Mouse (Mus musculus): ENCODE measurements around the gene Fstl4. TPM values are rescaled to one million over a fixed set of nuclear protein-coding genes. Genes with fewer than 3 reads are reported as not detected.

The Fstl4 gene
- polyA plus RNA-seq, 1 experiment from 2014 or later: not detected

DNA sequence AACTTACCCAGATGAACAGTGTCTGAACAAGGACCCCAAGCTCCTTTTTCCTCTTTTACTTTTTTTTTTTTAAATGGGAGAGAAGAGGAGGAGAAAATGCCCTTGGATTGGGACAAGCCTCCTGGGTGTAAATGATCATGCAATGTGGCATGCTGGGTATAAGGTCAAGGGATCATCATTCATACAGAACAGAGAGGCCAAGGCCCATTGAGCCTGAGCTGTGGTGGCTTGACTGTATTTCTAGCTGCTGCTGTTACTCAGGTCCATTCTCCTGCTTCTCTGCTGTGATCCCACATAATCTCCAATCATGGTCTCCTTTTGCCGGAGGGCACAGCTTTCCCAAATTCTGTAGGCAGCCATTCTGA, 67.9 kb downstream of the Fstl4 start:
- Histone ChIP-seq H3K9ac (replicated peaks) (no peak overlapping the region), H3K4me3 (ENCODE audit: low read depth, low read length) (no peak overlapping the region), H3K4me1 (ENCODE audit: insufficient read depth) (no peaks in the 10 kb centered on the region), H3K9me3 (ENCODE audit: low read length) (no peaks in the 10 kb centered on the region), H3K4me2 (ENCODE audit: low read depth, low read length) (no peak overlapping the region), H3K36me3 (replicated peaks; ENCODE audit: insufficient read depth, low read length) (no peaks in the 10 kb centered on the region), H3K27me3 (ENCODE audit: insufficient read depth, low read length) (no peaks in the 10 kb centered on the region), H3K27ac (ENCODE audit: low read depth) (no peak overlapping the region)
- no peak for DNase-seq
- no peak for TF ChIP-seq EP300 (IDR thresholded peaks at IDR 0.05; ENCODE audit: low read depth)
- TF ChIP-seq CTCF (IDR thresholded peaks at IDR 0.05; ENCODE audit: low read depth): no peak
- ATAC-seq: no peak
- WGBS (ENCODE audit: insufficient replicate concordance): 80% methylated on average over 1 of the region's 1 CpGs

DNA sequence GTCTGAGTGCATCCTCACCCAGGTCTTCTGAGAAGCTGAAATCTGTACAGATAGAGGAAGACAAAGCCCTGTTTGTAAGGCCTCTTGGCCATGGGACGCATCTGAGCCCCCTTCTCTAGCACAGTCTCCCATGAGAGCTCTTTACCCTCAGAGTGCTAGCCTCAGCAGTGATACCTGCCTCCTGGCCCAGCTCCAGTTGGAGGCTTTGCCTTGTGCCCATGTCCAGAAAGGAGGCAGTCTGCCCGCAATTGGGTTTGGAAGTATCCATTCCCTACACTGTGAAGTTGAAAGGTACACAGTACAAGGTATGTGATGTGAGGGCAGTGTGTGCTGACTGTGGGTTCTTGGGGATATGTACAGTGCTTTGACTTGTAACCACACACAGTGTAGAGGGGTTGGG, 84.3 kb downstream of the Fstl4 start:
- Histone ChIP-seq H3K27me3 (ENCODE audit: insufficient read depth, low read length) (no peaks in the 10 kb centered on the region), H3K4me3 (ENCODE audit: low read depth, low read length) (no peak overlapping the region), H3K9me3 (ENCODE audit: low read length) (no peaks in the 10 kb centered on the region), H3K36me3 (replicated peaks; ENCODE audit: insufficient read depth, low read length) (no peaks in the 10 kb centered on the region), H3K4me2 (ENCODE audit: low read depth, low read length) (no peak overlapping the region), H3K9ac (replicated peaks) (no peak overlapping the region), H3K27ac (ENCODE audit: low read depth) (no peak overlapping the region), H3K4me1 (ENCODE audit: insufficient read depth) (no peaks in the 10 kb centered on the region)
- ATAC-seq (no peak), DNase-seq (no peak)
- TF ChIP-seq EP300 (IDR thresholded peaks at IDR 0.05; ENCODE audit: low read depth): no peak
- TF ChIP-seq CTCF (IDR thresholded peaks at IDR 0.05; ENCODE audit: low read depth): no peak
- WGBS (ENCODE audit: insufficient replicate concordance): 70% methylated on average over 2 of the region's 2 CpGs

DNA sequence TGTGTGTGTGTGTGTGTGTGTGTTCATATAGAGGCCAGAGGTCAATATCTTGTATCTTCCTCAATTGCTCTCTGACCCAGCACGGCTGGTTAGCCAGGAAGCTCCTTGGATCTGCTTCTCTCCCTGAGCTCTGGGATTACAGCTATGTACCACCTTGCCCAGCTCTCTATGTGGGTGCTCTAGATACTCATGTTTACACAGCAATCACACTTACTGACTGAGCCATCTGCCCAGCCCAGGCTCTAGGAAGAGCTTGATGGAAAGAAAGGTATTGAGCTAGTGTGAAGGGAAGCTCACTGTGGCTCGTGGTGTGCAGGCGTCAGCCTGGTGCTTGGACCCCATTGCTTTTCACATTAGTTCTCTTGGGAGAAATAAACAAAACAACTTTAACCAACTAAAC, 85.6 kb downstream of the Fstl4 start:
- DNase-seq (no peak), ATAC-seq (no peak)
- H3K4me3 ChIP-seq (ENCODE audit: low read depth, low read length): no peak overlapping the region
- H3K36me3 ChIP-seq (replicated peaks; ENCODE audit: insufficient read depth, low read length): no peaks in the 10 kb centered on the region
- H3K9ac ChIP-seq (replicated peaks): no peak overlapping the region
- no peak overlapping the region for H3K4me2 ChIP-seq (ENCODE audit: low read depth, low read length)
- no peak overlapping the region for H3K27ac ChIP-seq (ENCODE audit: low read depth)
- no peaks in the 10 kb centered on the region for H3K9me3 ChIP-seq (ENCODE audit: low read length)
- no peaks in the 10 kb centered on the region for H3K4me1 ChIP-seq (ENCODE audit: insufficient read depth)
- 56% methylated on average over 3 of the region's 3 CpGs for WGBS (ENCODE audit: insufficient replicate concordance)
- no peaks in the 10 kb centered on the region for H3K27me3 ChIP-seq (ENCODE audit: insufficient read depth, low read length)
- TF ChIP-seq EP300 (IDR thresholded peaks at IDR 0.05; ENCODE audit: low read depth) (no peak), CTCF (IDR thresholded peaks at IDR 0.05; ENCODE audit: low read depth) (no peak)

GRCm38 (mm10) chr11:52872846-52873512, 108.5 kb downstream of the Fstl4 start:
- no peak overlapping the region for H3K4me3 ChIP-seq (ENCODE audit: low read depth, low read length)
- peaks cover 6% of the 10 kb centered on the region for H3K9me3 ChIP-seq (ENCODE audit: low read length)
- no peak for ATAC-seq
- no peaks in the 10 kb centered on the region for H3K27me3 ChIP-seq (ENCODE audit: insufficient read depth, low read length)
- no peaks in the 10 kb centered on the region for H3K36me3 ChIP-seq (replicated peaks; ENCODE audit: insufficient read depth, low read length)
- TF ChIP-seq CTCF (IDR thresholded peaks at IDR 0.05; ENCODE audit: low read depth) (no peak), EP300 (IDR thresholded peaks at IDR 0.05; ENCODE audit: low read depth) (no peak)
- no peak overlapping the region for H3K4me2 ChIP-seq (ENCODE audit: low read depth, low read length)
- no peak for DNase-seq
- no peak overlapping the region for H3K27ac ChIP-seq (ENCODE audit: low read depth)
- H3K4me1 ChIP-seq (ENCODE audit: insufficient read depth): no peaks in the 10 kb centered on the region
- WGBS (ENCODE audit: insufficient replicate concordance): 84% methylated on average over 15 of the region's 15 CpGs
- no peak overlapping the region for H3K9ac ChIP-seq (replicated peaks)

DNA sequence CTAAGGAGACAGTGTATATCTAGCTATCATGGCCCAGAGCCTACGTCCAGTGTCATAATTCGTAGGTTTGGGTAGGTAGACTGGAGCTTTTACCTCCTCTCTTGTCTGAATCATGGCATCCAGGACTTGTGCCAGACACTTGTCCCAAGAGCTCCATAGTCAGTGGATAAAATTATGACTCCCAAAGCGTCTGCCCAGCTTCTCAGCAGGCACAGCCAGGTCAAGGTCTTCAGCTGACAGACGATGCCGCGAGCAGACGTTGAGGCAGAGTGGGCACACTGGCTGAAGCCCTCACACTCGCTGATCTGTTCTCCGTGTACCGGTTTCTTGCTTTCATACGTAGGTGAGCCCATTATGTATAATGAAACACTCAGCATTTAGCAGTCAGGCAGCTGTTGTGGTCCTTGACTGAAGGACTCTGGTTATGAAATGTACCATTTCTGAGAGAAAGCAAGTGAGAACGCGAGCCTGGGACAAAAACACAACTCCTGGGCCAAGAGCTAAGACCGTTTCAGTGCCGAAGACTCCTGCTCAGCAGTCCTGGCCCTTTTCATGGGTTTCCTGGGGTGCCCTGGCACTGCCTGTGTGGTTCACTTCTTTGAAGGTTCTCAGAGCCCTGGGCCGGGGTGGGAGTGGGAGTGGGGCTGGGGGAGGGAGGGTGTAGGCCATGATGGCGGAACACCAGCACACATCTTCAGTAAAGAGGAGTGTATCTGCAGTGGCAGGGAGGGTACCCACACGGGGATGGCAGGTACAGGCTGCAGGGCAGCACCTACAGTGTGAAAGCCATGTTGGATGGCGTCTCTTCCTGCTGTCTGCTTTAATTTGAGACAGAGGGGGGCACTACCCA, 111.7 kb downstream of the Fstl4 start:
- Histone ChIP-seq H3K9me3 (ENCODE audit: low read length) (peaks cover 6% of the 10 kb centered on the region; the same call in 1 of the 2 replicates), H3K9ac (replicated peaks) (no peak overlapping the region), H3K27ac (ENCODE audit: low read depth) (no peak overlapping the region), H3K4me1 (ENCODE audit: insufficient read depth) (no peaks in the 10 kb centered on the region), H3K27me3 (ENCODE audit: insufficient read depth, low read length) (no peaks in the 10 kb centered on the region), H3K36me3 (replicated peaks; ENCODE audit: insufficient read depth, low read length) (no peaks in the 10 kb centered on the region), H3K4me2 (ENCODE audit: low read depth, low read length) (no peak overlapping the region), H3K4me3 (ENCODE audit: low read depth, low read length) (no peak overlapping the region)
- DNase-seq (no peak), ATAC-seq (no peak)
- WGBS (ENCODE audit: insufficient replicate concordance): 79% methylated on average over 19 of the region's 19 CpGs
- TF ChIP-seq EP300 (IDR thresholded peaks at IDR 0.05; ENCODE audit: low read depth) (no peak), CTCF (IDR thresholded peaks at IDR 0.05; ENCODE audit: low read depth) (no peak)

DNA sequence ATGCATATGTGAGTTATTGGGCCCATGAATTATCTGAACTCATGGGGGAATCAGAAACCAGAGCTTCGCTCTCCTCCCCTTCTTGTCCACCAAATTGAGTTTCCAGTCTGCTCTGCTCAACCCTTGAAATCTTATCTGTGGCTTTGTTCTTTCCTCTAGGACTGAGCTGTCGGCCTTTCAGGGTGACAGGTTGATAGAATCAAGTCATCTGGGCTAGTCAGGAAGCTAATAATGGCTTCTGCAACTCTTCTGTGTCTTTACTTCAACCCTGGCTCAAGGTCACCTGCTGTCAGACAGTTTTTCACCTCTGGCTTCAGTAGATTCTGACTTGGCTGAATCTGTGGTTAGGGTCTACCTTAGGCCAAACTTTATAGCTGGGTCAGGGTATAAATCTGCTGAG, 113.2 kb downstream of the Fstl4 start:
- no peak overlapping the region for H3K9ac ChIP-seq (replicated peaks)
- no peak for TF ChIP-seq CTCF (IDR thresholded peaks at IDR 0.05; ENCODE audit: low read depth)
- no peak for TF ChIP-seq EP300 (IDR thresholded peaks at IDR 0.05; ENCODE audit: low read depth)
- H3K27me3 ChIP-seq (ENCODE audit: insufficient read depth, low read length): no peaks in the 10 kb centered on the region
- no peak for DNase-seq
- H3K4me1 ChIP-seq (ENCODE audit: insufficient read depth): no peaks in the 10 kb centered on the region
- H3K27ac ChIP-seq (ENCODE audit: low read depth): no peak overlapping the region
- H3K4me3 ChIP-seq (ENCODE audit: low read depth, low read length): no peak overlapping the region
- peaks cover 6% of the 10 kb centered on the region; the same call in 1 of the 2 replicates for H3K9me3 ChIP-seq (ENCODE audit: low read length)
- H3K4me2 ChIP-seq (ENCODE audit: low read depth, low read length): no peak overlapping the region
- H3K36me3 ChIP-seq (replicated peaks; ENCODE audit: insufficient read depth, low read length): no peaks in the 10 kb centered on the region
- WGBS (ENCODE audit: insufficient replicate concordance): 50% methylated on average over 2 of the region's 2 CpGs
- ATAC-seq: no peak

All from liver, postnatal 0 days (tissue).